Mouse (Mus musculus): ENCODE results near the gene Fbrsl1.

DNA sequence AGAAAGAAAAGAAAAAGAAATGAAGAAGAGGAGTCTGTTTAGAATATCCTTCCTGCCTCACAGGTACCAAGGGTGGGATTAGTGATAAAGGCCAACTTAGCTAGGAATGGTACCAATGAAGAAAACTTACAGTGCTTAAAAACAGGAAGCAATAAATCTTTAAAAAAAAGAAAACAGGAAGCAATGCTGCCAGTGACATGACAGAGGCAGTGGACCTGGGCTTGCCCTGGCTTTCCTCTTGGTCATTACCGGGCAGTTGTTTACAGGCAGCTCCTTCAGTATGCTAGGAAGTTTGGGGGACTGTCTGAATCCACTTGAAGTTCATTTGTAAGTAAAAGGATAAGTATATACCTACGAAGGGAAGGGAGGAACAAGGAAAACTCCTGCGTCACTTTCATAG is 117.8 kb downstream of the Fbrsl1 start:
- TF ChIP-seq CTCF (IDR thresholded peaks at IDR 0.05; ENCODE audit: extremely low read depth, insufficient read length, insufficient replicate concordance, low read depth, low read length) (no peak), POLR2A (IDR thresholded peaks at IDR 0.05; ENCODE audit: low read depth, low read length) (no peak)

All from small intestine, adult 2 months (tissue).